Comparison of ENCODE assay signal across 8 mouse cellular contexts in genomic region chr8:78630414-78631164, GRCm38 (mm10).
DNase-seq lines count a peak whose midpoint lies in the region; ATAC-seq and TF ChIP-seq lines count a peak whose summit lies in the region.

No protein-coding gene starts in this region.

- peak overlapping the region; percentile 67 for H3K27ac ChIP-seq in kidney, embryonic 15.5 days
- H3K27ac ChIP-seq in liver, embryonic 16.5 days (ENCODE audit: low read length), result peak overlapping the region; percentile 38; the same call in 1 of the 2 replicates

- intact Hi-C loops in left cerebral cortex, postnatal 36 days (cut with DNase I), result loop anchor here (5.0 kb wide), 1 partner anchor 118 kb away; no protein-coding TSS in a partner anchor

- DNase-seq in kidney, postnatal 14 days, result no peak
- DNase-seq in B cell, adult 2 months, result peak; percentile 68 to 70
- peak; percentile 17 for DNase-seq in brain, embryonic 14.5 days (ENCODE audit: low read depth)
- no peak for DNase-seq in left cerebral cortex, postnatal 36 days (ENCODE audit: low spot score in 2 of 2)
- no peak for DNase-seq in urinary bladder, postnatal 36 days (ENCODE audit: low spot score in 2 of 2)

- peaks cover 23% of the 10 kb centered on the region; the same call in 1 of the 2 replicates for H3K4me1 ChIP-seq in kidney, embryonic 15.5 days
- H3K4me1 ChIP-seq in liver, embryonic 16.5 days (ENCODE audit: control insufficient read depth, low read depth, low read length), result no peaks in the 10 kb centered on the region

- no peaks in the 10 kb centered on the region for H3K27me3 ChIP-seq in kidney, embryonic 15.5 days
- H3K27me3 ChIP-seq in liver, embryonic 16.5 days (ENCODE audit: control insufficient read depth, insufficient read depth, low read depth, low read length), result no peaks in the 10 kb centered on the region

- no peaks in the 10 kb centered on the region for H3K36me3 ChIP-seq in kidney, embryonic 15.5 days
- no peaks in the 10 kb centered on the region for H3K36me3 ChIP-seq in liver, embryonic 16.5 days (ENCODE audit: control insufficient read depth, insufficient read depth)

- 46% methylated on average over 19 of the region's 19 CpGs for WGBS in kidney, embryonic 15.5 days
- WGBS in liver, embryonic 16.5 days (ENCODE audit: insufficient replicate concordance), result 34% methylated on average over 19 of the region's 19 CpGs

- no peaks in the 10 kb centered on the region for H3K9me3 ChIP-seq in kidney, embryonic 15.5 days (replicated peaks)
- no peaks in the 10 kb centered on the region for H3K9me3 ChIP-seq in liver, embryonic 16.5 days (replicated peaks; ENCODE audit: control insufficient read depth, low read length)

- TF ChIP-seq POLR2A in brain, embryonic 14.5 days (IDR thresholded peaks at IDR 0.05; ENCODE audit: borderline replicate concordance, extremely low read depth, insufficient read depth, insufficient read length, poor library complexity, severe bottlenecking), result no peak

- no peak for TF ChIP-seq CTCF in brain, embryonic 14.5 days (IDR thresholded peaks at IDR 0.05; ENCODE audit: borderline replicate concordance, extremely low read depth, insufficient read depth, insufficient read length)

- H3K4me3 ChIP-seq in kidney, embryonic 15.5 days (replicated peaks), result no peak overlapping the region
- H3K4me3 ChIP-seq in liver, embryonic 16.5 days (ENCODE audit: low read depth, low read length), result no peak overlapping the region

- ATAC-seq in kidney, embryonic 15.5 days (replicated peaks; ENCODE audit: low FRiP score), result no peak
- ATAC-seq in liver, embryonic 16.5 days (ENCODE audit: low read depth), result no peak
- ATAC-seq in monocyte, adult 5-6 weeks (replicated peaks; ENCODE audit: insufficient number of reproducible peaks, low FRiP score, low TSS enrichment, poor library complexity, severe bottlenecking), result no peak

- no peak overlapping the region for H3K4me2 ChIP-seq in kidney, embryonic 15.5 days
- peak overlapping the region; percentile 8; the same call in 1 of the 2 replicates for H3K4me2 ChIP-seq in liver, embryonic 16.5 days (ENCODE audit: low read depth, low read length)

- no peak overlapping the region for H3K9ac ChIP-seq in kidney, embryonic 15.5 days
- H3K9ac ChIP-seq in liver, embryonic 16.5 days (ENCODE audit: low read depth, low read length), result no peak overlapping the region

Comparison
In these comparisons a context has a peak if more than half of its experiments do, and no peak if none do; other contexts are left out.
1. DNase-seq: peak in B cell, adult 2 months (2 of 2) and brain, embryonic 14.5 days (single experiment); none in kidney, postnatal 14 days (single experiment), left cerebral cortex, postnatal 36 days (0 of 2) and urinary bladder, postnatal 36 days (0 of 2).